Mouse (Mus musculus) hindbrain, embryonic 14.5 days (tissue): ENCODE results near the gene Mical1. TPM values are rescaled to one million over a fixed set of nuclear protein-coding genes. Genes with fewer than 3 reads are reported as not detected.

Experiments used
- ATAC-seq: fragments of 200-750 bp; cut with Nextera tagmentation; 2 replicates; pipeline ENCODE4 v1.8.0; 2017; ENCODE audit warnings: moderate number of reproducible peaks, mild to moderate bottlenecking, moderate TSS enrichment, moderate library complexity; ENCODE audit not compliant: low FRiP score
- DNase-seq: peaks from one replicate; pipeline ENCODE4 v3.0.0-alpha.2; 2015; ENCODE audit warnings: low spot score
- H3K27ac ChIP-seq: fragments of 300-500 bp; sonication (generic); 2 replicates; pipeline ENCODE4 v1.5.1; 2014; ENCODE audit warnings: mild to moderate bottlenecking, moderate library complexity
- H3K27me3 ChIP-seq: fragments of 300-500 bp; sonication (generic); 2 replicates; pipeline ENCODE4 v1.6.1; 2014; ENCODE audit warnings: mild to moderate bottlenecking, low read length, mixed read lengths; ENCODE audit not compliant: control insufficient read depth, insufficient read depth
- H3K36me3 ChIP-seq: fragments of 300-500 bp; sonication (generic); replicated peaks from 2 replicates; pipeline ENCODE4 v1.6.1; 2014; ENCODE audit not compliant: control insufficient read depth, insufficient read depth
- H3K4me1 ChIP-seq: fragments of 300-500 bp; sonication (generic); replicated peaks from 2 replicates; pipeline ENCODE4 v1.6.1; 2014; ENCODE audit warnings: antibody characterized with exemption, low read length, mixed read lengths; ENCODE audit not compliant: control insufficient read depth, insufficient read depth
- H3K4me2 ChIP-seq: fragments of 300-500 bp; sonication (generic); replicated peaks from 2 replicates; pipeline ENCODE4 v1.6.1; 2014; ENCODE audit warnings: mild to moderate bottlenecking, moderate library complexity
- H3K4me3 ChIP-seq: fragments of 300-500 bp; sonication (generic); replicated peaks from 2 replicates; pipeline ENCODE4 v1.5.1; 2014; ENCODE audit warnings: mild to moderate bottlenecking, low read length
- H3K9ac ChIP-seq: fragments of 300-500 bp; sonication (generic); 2 replicates; pipeline ENCODE4 v1.6.1; 2014
- H3K9me3 ChIP-seq: fragments of 300-500 bp; sonication (generic); 2 replicates; pipeline ENCODE4 v1.6.1; 2016; ENCODE audit warnings: low read length; ENCODE audit not compliant: control insufficient read depth
- WGBS: fragments of 180-500 bp; shearing (Covaris S2); extraction: QIAGEN DNeasy Blood & Tissue Kit; methylation state at CpG from one replicate; pipeline ENCODE4 v1.1.7; 2014; 5-methylcytosine and 5-hydroxymethylcytosine counted together
- polyA plus RNA-seq: library from polyadenylated mRNA; unstranded; fragments of >200 nt; fragmentation: Nextera tagmentation; extraction: Ambion mirVana; gene quantifications from 2 replicates; pipeline ENCODE4 v1.2.1, GENCODE M21; 2014

Mical1 gene
- polyA plus RNA-seq: 20.6 and 22.8 TPM in 2 replicates

DNA sequence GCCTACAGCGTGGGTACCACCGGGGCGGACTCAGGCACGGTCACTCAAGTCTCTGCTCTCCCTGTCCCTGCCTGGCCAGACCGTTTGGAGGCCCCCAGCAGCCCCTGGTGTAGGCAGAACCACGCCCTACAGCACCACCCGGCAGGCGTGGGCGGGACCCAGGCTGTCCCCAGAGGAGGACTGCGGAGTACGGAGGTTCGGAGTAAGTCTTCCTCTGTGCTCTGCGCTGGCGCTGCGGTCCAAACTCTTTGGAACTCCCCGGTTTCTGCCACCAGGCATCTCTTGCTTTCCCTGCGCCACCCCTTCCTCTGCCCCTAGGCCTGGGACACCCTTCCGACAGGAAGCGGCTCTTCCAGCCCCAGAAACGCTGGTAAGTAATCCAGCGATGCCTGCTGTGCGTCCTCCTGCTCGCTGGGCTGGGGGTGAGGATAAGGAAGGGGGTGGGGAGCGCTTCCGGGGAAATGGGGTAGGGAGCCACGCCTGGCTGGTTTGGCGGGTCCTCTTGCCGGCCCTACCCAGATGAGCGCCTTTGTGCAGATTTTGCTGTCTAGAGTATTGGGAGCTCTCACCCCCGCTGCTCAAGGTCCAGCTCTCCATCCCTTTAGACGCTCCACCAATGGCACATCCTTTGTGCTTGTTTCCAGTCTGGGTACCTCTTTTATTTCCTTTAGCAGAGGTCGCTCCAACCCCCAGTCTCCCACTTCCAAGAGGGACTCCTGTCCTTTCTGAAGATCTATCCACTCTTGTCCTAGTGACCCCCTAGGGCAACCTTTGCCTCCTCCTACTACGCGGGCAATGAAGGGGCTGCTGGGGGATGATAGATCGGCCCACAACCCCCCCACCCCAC lies at the start of gene Mical1:
TSS of gene Mical1 (plus strand) at position 144 of the 847 bp plus-strand sequence.
- Histone ChIP-seq H3K27ac (peak within 1 kb of the TSS; percentile 77), H3K4me2 (peak within 1 kb of the TSS; percentile 86), H3K9ac (peak within 1 kb of the TSS; percentile 67), H3K4me3 (peak within 1 kb of the TSS; percentile 49), H3K36me3 (no peaks in the 10 kb centered on the region), H3K9me3 (no peaks in the 10 kb centered on the region), H3K4me1 (peaks cover 13% of the 10 kb centered on the region; the same call in 1 of the 2 replicates), H3K27me3 (no peaks in the 10 kb centered on the region)
- ATAC-seq (peak; percentile 72), DNase-seq (peak; percentile 32)
- whole genome bisulfite sequencing: under 1% methylated on average over 35 of the region's 35 CpGs

DNA sequence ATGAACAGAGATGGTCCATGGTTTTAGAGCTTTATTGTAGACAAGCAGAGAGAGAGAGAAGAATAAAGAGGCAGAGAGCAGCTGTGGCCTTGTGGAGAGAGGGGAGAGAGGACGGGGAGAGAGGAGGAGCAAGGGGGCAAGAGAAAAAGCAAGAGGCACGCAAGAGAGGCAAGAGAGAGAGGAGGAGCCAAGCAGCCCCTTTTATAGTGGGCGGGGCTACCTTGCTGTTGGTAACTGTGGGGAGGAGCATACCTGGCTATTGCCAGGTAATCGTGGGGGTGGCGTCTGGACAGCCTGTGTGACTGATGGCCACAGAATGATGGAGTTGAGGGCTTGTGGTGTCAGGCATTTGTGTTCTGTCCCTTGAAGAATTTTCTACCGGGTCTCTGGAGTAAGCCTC lies 49.7 kb upstream of the Mical1 start:
- H3K4me3 ChIP-seq: no peak overlapping the region
- no peak overlapping the region for H3K9ac ChIP-seq
- WGBS: 59% methylated on average over 6 of the region's 6 CpGs
- DNase-seq: no peak
- no peaks in the 10 kb centered on the region for H3K27me3 ChIP-seq
- no peak overlapping the region for H3K27ac ChIP-seq
- no peak overlapping the region for H3K4me2 ChIP-seq
- H3K4me1 ChIP-seq: no peaks in the 10 kb centered on the region
- H3K36me3 ChIP-seq: no peaks in the 10 kb centered on the region
- ATAC-seq: no peak
- H3K9me3 ChIP-seq: no peaks in the 10 kb centered on the region

DNA sequence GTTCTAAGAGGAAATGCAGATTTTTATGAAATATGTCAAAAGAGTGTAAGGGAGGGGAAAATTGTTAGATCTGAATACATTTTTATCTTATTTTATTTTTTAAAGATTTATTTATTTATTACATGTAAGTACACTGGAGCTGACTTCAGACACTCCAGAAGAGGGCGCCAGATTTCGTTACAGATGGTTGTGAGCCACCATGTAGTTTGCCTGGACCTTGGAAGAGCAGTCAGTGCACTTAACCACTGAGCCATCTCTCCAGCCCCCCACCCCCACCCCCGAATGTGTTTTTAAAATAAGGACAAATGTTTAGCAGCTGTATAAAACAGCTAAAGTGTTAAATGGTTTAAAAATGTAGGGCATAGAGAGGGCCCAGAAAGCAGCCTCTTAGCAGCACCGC lies 41.5 kb upstream of the Mical1 start:
- Histone ChIP-seq H3K4me1 (no peaks in the 10 kb centered on the region), H3K36me3 (no peaks in the 10 kb centered on the region), H3K27me3 (peaks cover 7% of the 10 kb centered on the region; the same call in 1 of the 2 replicates), H3K9ac (no peak overlapping the region), H3K27ac (no peak overlapping the region), H3K4me3 (no peak overlapping the region), H3K9me3 (no peaks in the 10 kb centered on the region), H3K4me2 (no peak overlapping the region)
- 28% methylated on average over 4 of the region's 4 CpGs for WGBS
- peak; percentile 41 for DNase-seq
- ATAC-seq: no peak

DNA sequence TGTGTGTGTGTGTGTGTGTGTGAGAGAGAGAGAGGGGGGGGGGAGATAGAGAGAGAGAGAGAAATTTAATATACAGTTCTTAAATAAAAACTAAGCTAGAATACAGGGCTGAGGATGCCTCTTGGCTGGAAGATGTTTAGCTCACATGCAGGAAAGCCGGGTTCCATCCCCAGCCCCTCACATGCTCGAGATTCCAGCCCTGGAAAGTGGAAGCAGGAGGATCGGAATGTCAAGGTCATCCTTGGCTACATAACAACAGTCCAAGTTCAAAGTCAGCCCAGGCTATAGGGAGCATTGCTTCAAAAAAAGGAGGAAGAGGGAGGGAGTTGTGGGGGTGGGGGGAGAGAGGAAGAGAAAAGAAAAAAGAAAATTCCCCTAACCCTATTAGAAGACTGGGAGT lies 41.0 kb upstream of the Mical1 start:
- H3K9me3 ChIP-seq: no peaks in the 10 kb centered on the region
- no peak overlapping the region for H3K4me3 ChIP-seq
- ATAC-seq (no peak), DNase-seq (no peak)
- 39% methylated on average over 3 of the region's 3 CpGs for WGBS
- H3K27me3 ChIP-seq: peaks cover 7% of the 10 kb centered on the region; the same call in 1 of the 2 replicates
- no peak overlapping the region for H3K9ac ChIP-seq
- H3K27ac ChIP-seq: no peak overlapping the region
- H3K36me3 ChIP-seq: no peaks in the 10 kb centered on the region
- H3K4me1 ChIP-seq: no peaks in the 10 kb centered on the region
- no peak overlapping the region for H3K4me2 ChIP-seq

DNA sequence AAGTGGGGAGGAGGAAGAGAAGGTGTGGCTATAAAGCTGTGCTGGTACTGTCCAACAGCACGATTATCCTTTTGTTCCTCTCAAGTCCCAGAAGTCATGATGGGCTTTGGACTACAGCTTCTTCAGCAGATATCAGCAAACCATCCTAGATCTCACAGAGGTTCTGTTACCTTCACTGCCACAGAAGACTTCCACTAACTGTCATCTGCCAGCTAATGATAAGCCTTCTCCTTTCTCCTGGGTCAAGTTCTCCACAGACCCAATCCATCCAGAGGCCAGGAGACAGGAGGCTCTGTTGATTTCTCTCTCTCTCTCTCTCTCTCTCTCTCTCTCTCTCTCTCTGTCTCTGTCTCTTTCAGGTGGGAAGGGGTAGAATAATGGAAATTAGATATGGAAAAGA lies 27.9 kb upstream of the Mical1 start:
- no peak overlapping the region for H3K27ac ChIP-seq
- H3K4me1 ChIP-seq: peaks cover 14% of the 10 kb centered on the region
- H3K4me2 ChIP-seq: no peak overlapping the region
- H3K9ac ChIP-seq: no peak overlapping the region
- WGBS: 89% methylated on average over 1 of the region's 1 CpGs
- H3K27me3 ChIP-seq: no peaks in the 10 kb centered on the region
- no peak for DNase-seq
- H3K4me3 ChIP-seq: no peak overlapping the region
- ATAC-seq: no peak
- no peaks in the 10 kb centered on the region for H3K36me3 ChIP-seq
- H3K9me3 ChIP-seq: no peaks in the 10 kb centered on the region

DNA sequence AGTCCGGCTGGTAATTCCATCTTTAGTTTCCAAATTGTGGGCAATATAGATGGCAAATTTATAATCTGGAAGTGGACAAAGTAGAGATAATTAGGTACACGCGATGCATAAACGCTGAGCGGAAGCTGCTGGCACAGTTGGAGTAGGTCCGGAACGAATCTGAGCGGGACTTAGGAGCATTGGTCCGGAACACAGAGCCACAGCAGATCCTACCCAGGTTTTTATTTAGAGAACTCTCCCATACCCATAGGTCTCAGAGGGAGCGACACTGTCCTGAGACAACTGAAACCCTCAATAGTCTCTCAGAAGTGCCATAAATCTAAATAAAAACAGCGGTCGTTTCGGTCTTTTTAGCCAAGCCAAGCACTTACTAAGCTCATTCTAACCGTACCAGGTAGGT lies 26.4 kb upstream of the Mical1 start:
- WGBS: 11% methylated on average over 14 of the region's 14 CpGs
- peak overlapping the region; percentile 83 for H3K27ac ChIP-seq
- peaks cover 8% of the 10 kb centered on the region; the same call in 1 of the 2 replicates for H3K36me3 ChIP-seq
- peaks cover 18% of the 10 kb centered on the region for H3K4me1 ChIP-seq
- H3K9ac ChIP-seq: peak overlapping the region; percentile 88
- no peaks in the 10 kb centered on the region for H3K9me3 ChIP-seq
- peak overlapping the region; percentile 72 for H3K4me3 ChIP-seq
- H3K27me3 ChIP-seq: no peaks in the 10 kb centered on the region
- peak; percentile 55 for DNase-seq
- ATAC-seq: peak; percentile 66; the same call in 1 of the 2 replicates
- peak overlapping the region; percentile 54 for H3K4me2 ChIP-seq

DNA sequence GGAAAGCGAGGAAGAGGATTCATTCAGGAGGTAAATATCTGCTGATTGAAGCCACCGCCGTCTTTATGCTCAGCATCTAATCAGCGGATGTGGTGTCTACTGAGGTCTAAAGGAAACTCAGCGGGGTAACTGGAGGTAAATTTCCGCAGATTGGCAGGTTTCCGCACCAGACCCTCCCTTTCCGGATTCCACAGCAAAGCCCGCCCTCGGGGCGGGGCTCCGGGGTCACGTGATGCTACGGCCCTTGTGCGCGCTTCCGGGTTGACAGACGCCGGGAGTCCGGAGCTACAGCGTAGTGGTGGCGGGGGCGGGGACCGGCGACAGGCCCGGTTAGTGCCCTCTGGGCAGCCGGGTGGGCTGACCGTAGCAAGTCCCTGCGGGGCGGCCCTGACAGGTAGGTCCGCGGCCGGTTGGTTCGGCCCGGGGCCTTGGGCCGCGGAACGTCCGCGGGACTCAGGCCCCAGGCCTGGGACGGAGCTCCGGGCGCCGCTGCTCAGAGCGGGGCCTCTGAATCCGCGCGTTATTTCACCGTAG lies 25.9 kb upstream of the Mical1 start, which contains the start of gene Zbtb24:
TSS of gene Zbtb24 (plus strand) at position 247 of the 534 bp plus-strand sequence.
- H3K9ac ChIP-seq: peak within 1 kb of the TSS; percentile 88
- H3K9me3 ChIP-seq: no peaks in the 10 kb centered on the region
- peak; percentile 98 for DNase-seq
- WGBS: under 1% methylated on average over 48 of the region's 49 CpGs
- peaks cover 18% of the 10 kb centered on the region for H3K4me1 ChIP-seq
- H3K4me2 ChIP-seq: peak within 1 kb of the TSS; percentile 54
- peak within 1 kb of the TSS; percentile 72 for H3K4me3 ChIP-seq
- peaks cover 13% of the 10 kb centered on the region for H3K36me3 ChIP-seq
- no peaks in the 10 kb centered on the region for H3K27me3 ChIP-seq
- H3K27ac ChIP-seq: peak within 1 kb of the TSS; percentile 83
- ATAC-seq: peak; percentile 96

DNA sequence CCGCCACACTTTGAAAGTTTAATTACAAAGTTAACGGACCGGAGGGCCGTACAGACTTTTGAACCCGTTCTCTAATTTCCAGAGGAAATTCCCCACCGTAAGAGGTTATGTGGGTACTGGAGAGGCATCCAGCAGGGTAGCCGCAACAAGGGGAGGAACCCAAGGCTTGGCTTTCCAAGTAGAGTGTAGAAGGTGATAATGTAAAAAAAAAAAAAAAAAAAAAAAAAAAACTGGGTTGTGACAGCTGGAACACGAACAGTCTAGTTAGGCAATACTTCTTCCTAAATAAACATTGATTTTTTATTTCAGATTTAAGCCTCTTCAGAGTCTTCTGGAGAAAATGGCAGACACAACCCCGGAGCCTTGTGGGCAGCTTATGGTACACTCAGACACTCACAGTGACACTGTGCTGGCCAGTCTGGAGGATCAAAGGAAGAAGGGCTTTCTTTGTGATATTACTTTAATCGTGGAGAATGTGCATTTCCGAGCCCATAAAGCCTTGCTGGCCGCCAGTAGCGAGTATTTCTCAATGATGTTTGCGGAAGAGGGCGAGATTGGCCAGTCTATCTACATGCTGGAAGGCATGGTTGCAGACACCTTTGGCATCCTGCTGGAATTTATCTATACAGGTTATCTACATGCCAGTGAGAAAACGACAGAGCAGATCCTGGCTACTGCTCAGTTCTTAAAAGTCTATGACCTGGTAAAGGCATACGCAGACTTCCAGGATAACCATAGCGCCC lies 25.2 kb upstream of the Mical1 start:
- Histone ChIP-seq H3K4me2 (peak overlapping the region; percentile 54), H3K9ac (peak overlapping the region; percentile 88), H3K4me1 (peaks cover 18% of the 10 kb centered on the region), H3K4me3 (peak overlapping the region; percentile 72), H3K36me3 (peaks cover 20% of the 10 kb centered on the region), H3K27me3 (no peaks in the 10 kb centered on the region), H3K9me3 (no peaks in the 10 kb centered on the region), H3K27ac (peak overlapping the region; percentile 83; the same call in 1 of the 2 replicates)
- ATAC-seq: no peak
- WGBS: 61% methylated on average over 18 of the region's 18 CpGs
- DNase-seq: no peak

DNA sequence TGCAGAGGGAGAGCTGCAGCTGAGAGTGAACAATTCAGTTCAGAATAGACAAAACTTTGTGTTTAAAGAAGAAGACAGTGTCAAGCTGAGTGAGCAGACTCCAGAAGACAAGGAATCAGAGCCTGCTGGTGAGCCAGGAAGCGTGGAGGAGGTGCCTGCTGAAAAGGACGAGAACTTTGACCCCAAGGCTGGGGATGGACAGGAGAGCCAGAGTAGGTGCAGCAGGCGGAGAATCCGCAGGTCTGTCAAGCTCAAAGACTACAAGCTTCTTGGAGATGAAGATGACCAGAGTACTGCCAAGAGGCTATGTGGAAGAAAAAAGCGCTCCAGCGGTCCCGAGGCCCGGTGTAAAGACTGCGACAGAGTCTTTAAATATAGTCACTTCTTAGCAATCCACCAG lies 24.5 kb upstream of the Mical1 start:
- DNase-seq (no peak), ATAC-seq (no peak)
- no peaks in the 10 kb centered on the region for H3K9me3 ChIP-seq
- WGBS: 94% methylated on average over 9 of the region's 9 CpGs
- H3K27me3 ChIP-seq: no peaks in the 10 kb centered on the region
- H3K4me2 ChIP-seq: no peak overlapping the region
- peaks cover 28% of the 10 kb centered on the region for H3K36me3 ChIP-seq
- no peak overlapping the region for H3K27ac ChIP-seq
- no peak overlapping the region for H3K9ac ChIP-seq
- peaks cover 18% of the 10 kb centered on the region for H3K4me1 ChIP-seq
- H3K4me3 ChIP-seq: no peak overlapping the region
